Mouse (Mus musculus): ENCODE measurements around the gene Snu13. TPM values are rescaled to one million over a fixed set of nuclear protein-coding genes. Genes with fewer than 3 reads are reported as not detected.

The Snu13 gene
- 77.9 and 79.0 TPM in 2 replicates for polyA plus RNA-seq (2012; rRNA removed)

DNA sequence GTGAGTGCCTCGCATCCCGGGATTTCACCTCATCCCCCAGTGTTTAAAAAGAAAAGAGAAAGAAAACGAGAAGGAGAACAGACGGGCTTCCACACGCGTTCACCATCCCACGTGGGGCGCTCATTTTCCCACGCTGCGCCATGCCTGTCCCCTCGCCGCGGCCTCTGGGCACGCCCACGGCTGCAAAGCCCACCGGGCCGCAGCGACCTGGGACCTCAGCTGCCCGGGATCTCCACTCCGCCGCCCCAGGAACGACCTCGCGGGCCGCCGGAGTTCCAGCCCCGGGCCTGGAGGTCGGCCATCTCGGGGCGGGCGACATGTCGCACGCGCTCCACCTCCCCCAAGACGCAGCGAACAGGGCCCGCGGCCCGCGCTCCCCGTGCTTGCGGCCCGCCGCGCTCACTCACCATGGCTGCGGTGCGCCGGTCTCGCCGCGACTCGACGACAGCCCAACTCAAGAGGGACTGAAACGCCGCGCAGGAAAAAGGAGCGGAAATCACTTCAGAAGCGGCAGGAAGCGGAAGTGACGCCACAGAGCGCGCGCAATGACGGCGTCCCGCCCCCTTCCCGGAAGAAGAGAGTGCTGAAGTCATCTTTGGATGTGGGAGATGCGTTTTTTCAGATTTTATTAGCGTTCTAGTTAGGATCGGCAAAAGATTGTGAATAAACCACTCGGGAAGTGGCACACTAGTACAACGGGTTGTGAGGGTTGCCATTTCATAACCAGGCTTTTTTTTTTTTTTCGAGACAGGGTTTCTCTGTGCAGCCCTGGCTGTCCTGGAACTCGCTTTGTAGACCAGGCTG, at the start of gene Snu13:
TSS of gene Snu13 (minus strand) at position 519 of the 804 bp plus-strand sequence.
- peak; percentile 83 for DNase-seq (ENCODE audit: low spot score)

DNA sequence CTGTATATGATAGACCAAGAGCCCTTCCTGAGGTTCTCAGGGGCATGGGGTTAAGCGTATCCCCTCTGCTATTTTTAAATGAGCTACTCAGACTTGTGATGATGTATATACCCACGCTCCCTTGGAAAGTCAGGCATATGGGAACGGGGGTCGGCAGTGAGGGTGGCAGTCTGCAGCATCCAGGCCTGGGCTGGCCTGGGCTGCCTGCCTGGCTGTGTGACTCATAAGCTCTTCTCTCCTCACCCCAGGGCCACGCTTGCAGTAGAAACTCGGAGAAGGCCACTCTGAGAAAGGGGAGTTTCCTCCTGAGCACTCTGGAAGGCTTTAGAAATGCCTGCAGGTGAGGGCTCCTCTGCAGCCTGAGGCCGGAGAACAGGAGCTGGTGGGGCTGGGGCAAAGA, 43.7 kb upstream of the Snu13 start:
- DNase-seq (ENCODE audit: low spot score), result no peak

GRCm38 (mm10) chr15:82087266-82087665, 39.9 kb upstream of the Snu13 start:
- DNase-seq (ENCODE audit: low spot score), result no peak

GRCm38 (mm10) chr15:82086131-82086530, 38.7 kb upstream of the Snu13 start:
- no peak for DNase-seq (ENCODE audit: low spot score)

DNA sequence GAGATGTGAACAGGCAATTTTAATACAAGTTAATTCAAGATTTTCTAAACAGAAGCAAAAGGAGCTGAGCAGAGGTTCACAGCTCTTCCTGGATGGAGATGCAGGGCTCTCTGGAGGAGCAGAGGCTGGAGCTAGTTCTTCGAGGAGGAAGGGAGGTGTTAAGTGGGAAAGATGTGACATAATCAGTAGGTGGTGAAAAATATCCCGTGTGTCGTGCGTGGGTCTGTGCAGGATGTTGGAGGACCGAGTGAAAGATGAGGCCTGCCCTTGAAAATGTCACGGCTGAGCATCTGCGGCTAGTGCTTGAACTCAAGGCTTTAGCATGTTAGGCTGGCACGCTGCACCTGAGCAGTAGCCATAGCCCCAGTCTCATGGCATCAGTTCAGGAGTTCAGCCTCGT, 38.2 kb upstream of the Snu13 start:
- DNase-seq (ENCODE audit: low spot score), result no peak

GRCm38 (mm10) chr15:82081161-82081560, 33.8 kb upstream of the Snu13 start:
- DNase-seq (ENCODE audit: low spot score), result no peak

GRCm38 (mm10) chr15:82079883-82080282, 32.5 kb upstream of the Snu13 start:
- DNase-seq (ENCODE audit: low spot score), result no peak

DNA sequence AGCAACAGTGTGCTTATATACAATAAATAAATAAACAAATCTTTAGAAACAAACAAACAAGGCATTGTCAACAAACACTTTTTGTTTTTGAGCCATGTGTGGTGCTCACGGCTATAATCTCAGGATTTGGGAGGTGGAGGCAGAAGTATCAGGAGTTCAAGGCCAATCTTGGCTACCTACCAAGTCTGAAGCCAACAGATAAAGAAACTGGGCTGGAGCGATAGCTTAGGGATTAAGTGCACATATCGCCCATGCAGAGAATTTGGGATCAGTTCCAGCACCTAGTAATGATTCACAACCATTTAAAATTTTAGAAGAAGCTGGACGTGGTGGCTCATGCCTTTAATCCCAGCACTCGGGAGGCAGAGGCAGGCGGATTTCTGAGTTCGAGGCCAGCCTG, 26.1 kb upstream of the Snu13 start:
- no peak for DNase-seq (ENCODE audit: low spot score)

GRCm38 (mm10) chr15:82071816-82072469, 24.5 kb upstream of the Snu13 start:
- no peak for DNase-seq (ENCODE audit: low spot score)

GRCm38 (mm10) chr15:82069898-82070297, 22.5 kb upstream of the Snu13 start, which contains the start of gene Mei1:
Mei1 (plus strand) TSS chr15:82069996.
- DNase-seq (ENCODE audit: low spot score), result no peak

DNA sequence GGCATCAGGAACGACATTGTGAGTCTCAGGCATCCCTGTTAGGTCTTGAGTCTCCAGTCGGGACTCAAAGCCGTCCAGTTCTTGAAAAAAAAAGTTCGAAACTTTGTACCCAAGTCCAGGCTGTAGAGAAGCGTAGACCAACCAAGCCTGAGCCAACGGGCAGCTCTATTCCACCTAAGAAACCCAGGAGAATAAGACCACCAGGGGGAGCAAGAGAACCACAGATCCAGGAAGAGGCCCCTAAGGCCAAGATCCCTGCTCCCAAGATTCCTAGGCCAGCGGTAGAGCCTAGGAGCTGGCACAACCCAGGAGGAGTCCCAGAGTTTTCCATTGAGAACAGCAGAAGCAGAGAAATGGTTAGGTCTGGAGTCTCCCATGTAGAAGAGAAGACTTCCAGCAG, 18.1 kb upstream of the Snu13 start:
- peak; percentile 25 for DNase-seq (ENCODE audit: low spot score)

DNA sequence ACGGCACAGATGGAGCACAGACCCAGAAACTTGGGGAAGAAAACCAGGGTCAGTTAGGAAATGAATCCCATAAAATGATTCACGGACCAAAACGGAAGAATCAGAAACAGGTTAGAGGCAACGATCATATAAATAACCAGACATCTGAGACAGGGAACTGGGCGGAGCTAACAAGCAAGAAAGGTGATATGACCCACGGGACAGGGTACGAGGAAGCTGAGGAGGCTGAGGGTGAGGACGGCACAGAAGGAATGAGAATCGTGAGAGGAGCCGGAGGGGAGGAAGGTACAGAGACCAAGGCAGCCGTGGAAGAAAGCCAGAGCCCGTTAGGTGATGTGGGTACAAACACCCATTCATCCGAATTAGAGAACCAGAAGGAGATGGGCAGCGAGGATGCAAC, 16.5 kb upstream of the Snu13 start:
- no peak for DNase-seq (ENCODE audit: low spot score)

DNA sequence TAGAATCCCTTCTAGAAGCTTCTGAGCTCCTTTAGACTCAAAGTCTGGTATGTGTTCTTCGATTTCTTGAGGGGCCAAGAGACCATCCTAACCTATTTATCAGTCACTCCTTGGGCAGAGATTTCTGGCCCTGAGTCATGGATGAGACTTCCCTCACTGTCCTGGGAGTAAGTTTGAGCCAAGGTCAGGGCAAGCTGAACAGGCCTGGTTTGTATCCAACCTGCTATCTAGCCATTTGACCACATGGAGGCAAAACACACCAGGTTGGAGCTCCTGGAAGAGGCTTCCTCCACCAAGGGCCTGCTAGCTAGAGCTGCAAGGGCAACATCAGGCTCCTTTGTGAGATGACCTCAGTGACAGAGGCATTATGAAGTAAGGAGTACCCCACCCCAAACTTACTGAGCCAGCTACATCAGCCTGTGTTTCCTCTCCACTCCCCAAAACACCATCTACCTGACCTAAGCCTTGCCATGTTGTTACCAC, 11.4 kb upstream of the Snu13 start, which contains the start of gene 4930407I10Rik:
TSS of gene 4930407I10Rik (plus strand) at position 433 of the 483 bp plus-strand sequence.
- DNase-seq (ENCODE audit: low spot score), result no peak

- no peak for DNase-seq (ENCODE audit: low spot score)
Measured at GRCm38 (mm10) chr15:82052544-82052943, 5.1 kb upstream of the Snu13 start.

DNA sequence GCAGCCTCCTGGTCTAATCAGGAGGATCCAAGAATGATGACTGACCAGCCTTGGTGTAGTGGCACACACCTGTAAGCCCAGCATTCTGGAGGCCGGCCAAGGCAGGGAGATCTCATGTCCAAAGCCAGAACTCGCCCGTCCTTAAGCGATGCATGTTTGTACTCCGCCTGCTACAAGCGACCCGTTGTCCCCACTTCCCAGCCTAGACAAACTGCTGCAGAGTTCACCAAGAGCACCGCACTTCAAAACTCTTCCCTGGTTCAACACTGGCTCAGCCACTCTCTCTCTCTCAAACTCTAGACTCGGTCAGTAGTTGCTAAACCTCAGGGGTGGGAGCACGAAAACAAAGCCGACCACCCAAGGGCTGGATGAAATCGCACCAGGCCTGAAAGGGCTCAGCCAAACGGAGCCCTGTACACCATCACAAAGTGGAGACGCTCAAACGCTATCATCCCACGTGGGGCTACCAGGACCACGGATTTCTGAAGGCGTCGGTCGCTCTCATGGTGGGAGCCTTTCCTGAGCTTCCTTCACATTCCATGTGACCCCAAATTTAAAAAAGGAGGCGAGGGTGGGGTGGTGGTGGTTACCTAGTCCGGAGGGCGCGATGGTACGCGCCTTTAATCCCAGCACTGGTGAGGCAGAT, 1.0 kb downstream of the Snu13 start:
- DNase-seq (ENCODE audit: low spot score), result no peak

DNA sequence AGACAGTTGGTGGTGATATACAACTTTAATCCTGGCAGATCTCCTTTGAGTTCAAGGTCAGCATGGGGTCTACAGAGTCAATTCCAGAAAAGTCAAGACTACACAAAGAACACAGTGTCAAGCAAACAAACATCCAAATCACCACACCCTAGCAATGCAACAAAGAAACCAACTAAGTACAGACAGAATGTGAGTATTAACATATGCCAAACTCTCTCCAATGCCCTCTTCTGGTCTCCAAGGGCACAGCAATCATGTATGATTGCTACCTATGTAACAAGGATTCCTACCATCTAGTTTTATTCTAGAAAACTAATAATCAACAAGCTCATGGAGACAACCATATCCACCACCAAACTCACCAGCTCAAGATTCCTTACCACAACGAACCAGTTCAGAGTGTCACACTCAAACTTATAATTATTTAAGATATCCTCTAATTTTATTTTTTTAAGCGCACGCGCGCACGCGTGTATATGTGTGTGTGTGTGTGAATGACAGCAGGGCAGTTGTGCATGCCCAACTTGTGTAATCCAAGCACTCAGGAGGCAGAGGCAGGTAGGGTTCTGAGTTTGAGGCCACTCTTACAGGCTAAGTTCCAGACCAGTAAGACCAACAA, 3.1 kb downstream of the Snu13 start:
- no peak for DNase-seq (ENCODE audit: low spot score)

- no peak for DNase-seq (ENCODE audit: low spot score)
Measured at GRCm38 (mm10) chr15:82040650-82041049, 6.7 kb downstream of the Snu13 start.

DNA sequence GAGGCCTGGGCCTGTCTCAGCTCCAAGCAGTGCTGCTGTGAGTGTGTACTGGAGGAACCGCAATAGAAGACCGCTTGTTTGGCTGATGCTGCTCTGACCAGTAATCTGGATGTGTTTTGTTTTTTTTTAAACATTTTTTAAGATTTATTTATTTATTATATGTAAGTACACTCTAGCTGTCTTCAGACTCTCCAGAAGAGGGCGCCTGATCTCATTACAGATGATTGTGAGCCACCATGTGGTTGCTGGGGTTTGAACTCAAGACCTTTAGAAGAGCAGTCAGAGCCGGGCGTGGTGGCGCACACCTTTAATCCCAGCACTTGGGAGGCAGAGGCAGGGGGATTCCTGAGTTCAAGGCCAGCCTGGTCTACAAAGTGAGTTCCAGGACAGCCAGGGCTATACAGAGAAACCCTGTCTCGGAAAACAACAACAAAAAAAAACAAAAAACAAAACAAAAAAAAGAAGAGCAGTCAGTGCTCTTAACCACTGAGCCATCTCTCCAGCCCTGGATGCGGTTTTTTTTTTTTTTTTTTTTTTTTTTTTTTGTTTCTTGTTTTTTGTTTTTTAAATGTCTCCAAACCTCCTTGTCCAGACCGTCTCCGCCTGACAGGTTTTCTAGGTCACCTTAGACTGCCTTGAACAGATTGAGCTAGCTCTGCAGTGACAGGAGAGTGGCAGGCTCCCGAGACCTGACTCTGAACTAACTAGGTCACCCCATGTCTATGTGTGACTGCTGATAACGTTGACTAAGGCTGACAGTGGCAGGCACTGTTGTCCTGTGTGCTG, 11.3 kb downstream of the Snu13 start:
- no peak for DNase-seq (ENCODE audit: low spot score)

DNA sequence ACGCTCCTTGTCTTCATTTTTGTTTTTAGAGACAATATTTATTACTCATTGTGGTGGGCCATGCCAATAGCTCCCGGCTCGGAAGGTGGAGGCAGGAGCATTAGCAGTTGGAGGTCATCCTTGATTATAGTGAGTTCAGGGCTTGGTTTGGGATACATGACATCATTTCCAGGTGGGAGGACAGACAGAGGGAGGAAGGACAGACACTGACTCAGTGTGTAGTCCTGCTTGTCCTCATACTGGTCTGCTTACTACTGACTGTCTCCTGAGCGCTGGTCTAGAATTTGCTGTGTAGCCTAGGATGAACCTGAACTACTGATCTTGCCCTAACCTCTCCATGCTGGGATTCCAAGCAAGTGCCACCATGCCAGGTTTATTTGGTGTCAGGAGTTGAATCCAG, 13.6 kb downstream of the Snu13 start, which contains the start of gene Desi1:
TSS of gene Desi1 (minus strand) at position 101 of the 400 bp plus-strand sequence.
- DNase-seq (ENCODE audit: low spot score), result no peak

- DNase-seq (ENCODE audit: low spot score), result no peak
Measured at GRCm38 (mm10) chr15:82032386-82032785, 15.0 kb downstream of the Snu13 start.

- DNase-seq (ENCODE audit: low spot score), result no peak
Measured at GRCm38 (mm10) chr15:82027726-82028125, 19.7 kb downstream of the Snu13 start.
